Mouse (Mus musculus): ENCODE measurements around the gene Cmya5.
"Not testable (repeated sequence)": the region's sequence is repeated elsewhere in the genome, so short reads cannot be mapped to it uniquely, and the experiment has no call there.

The Cmya5 gene

GRCm38 (mm10) chr13:93144336-93145167 lies at the start of gene Cmya5:
Gene Cmya5 (minus strand): TSS chr13:93144724.
- DNase-seq: peak; percentile 99

GRCm38 (mm10) chr13:93192646-93193026 lies 48.1 kb upstream of the Cmya5 start:
- DNase-seq: no peak

DNA sequence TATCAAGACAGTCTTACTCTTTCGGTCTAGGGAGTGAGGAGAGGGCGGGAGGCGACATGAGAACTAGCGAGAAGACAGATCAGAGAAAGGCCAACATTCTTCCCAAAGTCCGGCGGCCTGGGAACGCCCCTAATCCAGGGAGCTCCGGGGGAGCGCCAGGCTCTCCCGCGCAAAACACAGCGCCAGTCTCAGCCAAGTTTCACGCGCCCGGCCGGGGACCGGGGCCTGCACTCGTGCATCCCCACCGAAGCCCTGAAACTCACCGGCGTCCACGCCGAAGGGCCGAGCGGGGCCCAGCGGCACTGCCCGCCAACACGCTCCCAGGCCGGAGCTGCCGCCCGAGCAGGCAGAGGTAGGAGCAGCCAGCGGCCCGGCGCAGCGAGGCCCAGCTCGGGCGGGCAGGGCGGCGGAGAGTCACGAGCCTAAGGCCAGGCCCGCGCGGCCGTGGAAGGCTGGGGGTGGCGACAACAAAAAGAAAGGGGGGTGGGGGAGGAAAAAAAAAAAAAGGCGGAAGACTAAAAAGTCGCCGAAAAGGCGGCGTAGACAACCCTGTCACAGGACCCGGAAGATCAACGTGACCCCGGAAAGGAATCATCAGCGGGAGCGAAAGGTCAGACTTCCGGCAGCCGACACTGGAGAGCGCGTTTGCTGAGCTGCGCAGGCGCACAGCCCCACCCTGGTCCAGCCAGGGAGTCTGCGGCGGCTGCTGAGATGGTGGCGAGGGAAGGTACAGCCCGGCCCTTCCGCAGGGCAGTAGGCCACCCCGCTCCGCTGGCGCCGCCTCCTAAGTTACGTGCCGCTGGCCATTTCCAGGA lies 47.5 kb upstream of the Cmya5 start, which contains the start of gene Tent2:
TSS of gene Tent2 (minus strand) at position 555 of the 815 bp plus-strand sequence.
- peak; percentile 100 for DNase-seq

GRCm38 (mm10) chr13:93189416-93189815 lies 44.9 kb upstream of the Cmya5 start:
- DNase-seq: no peak

DNA sequence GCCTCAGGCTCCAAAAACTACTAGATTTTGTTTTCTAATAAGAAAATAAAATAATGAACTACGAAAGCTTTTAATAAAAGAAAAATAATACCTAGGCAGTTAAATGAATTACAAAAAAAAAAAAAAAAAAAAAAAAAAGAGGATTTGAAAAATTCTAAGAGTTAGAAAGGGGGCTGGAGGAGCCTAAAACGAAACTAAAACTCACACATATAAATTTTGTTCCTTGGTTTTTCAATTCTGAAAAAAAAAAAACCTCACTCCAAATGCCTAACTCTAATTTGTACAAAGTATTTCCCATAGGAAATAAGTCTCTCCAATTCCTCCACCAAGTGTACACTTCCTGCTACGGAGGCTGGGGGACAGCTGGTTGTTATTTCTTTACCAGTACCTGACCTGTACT lies 44.2 kb upstream of the Cmya5 start:
- no peak for DNase-seq

- DNase-seq: not testable (repeated sequence)
Measured at GRCm38 (mm10) chr13:93187792-93188191, 43.3 kb upstream of the Cmya5 start.

DNA sequence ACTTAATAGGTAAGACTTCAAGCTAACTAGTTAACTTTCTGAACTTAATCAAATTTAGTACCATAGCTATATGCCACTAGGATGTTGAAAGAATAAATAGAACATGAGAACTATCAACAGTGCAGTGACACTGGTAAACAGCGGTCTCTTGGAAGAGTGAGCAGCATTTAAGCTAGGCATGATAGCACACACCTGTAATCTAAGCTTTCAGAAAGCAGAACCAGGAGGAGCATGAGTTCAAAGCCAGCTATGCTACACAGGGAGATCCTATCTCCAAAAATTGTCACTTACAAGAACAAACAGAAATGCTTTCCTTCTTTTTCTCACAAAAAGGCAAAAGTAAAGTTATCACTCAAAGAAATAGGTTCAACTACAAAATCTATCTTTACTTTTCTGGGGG lies 35.8 kb upstream of the Cmya5 start:
- no peak for DNase-seq

DNA sequence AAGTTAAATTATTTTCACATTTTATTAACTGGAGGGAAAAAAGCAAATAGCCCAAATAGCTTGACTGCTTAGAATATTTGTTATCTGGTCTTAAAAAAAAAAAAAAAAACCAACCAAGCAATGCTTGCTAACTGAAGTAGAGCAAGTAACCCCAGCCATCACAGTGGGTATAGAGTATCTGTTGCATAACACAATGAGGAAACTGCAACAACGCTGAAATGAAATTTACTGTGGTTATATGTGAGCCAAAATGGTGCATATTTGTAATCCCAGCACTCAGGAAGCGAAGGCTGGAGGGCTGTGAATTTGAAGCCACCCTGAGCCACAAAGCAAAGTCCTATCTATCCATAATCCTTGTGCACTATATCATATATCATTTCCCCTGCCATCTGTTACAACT lies 35.0 kb upstream of the Cmya5 start:
- no peak for DNase-seq

- no peak for DNase-seq
Measured at GRCm38 (mm10) chr13:93177571-93177970, 33.0 kb upstream of the Cmya5 start.

DNA sequence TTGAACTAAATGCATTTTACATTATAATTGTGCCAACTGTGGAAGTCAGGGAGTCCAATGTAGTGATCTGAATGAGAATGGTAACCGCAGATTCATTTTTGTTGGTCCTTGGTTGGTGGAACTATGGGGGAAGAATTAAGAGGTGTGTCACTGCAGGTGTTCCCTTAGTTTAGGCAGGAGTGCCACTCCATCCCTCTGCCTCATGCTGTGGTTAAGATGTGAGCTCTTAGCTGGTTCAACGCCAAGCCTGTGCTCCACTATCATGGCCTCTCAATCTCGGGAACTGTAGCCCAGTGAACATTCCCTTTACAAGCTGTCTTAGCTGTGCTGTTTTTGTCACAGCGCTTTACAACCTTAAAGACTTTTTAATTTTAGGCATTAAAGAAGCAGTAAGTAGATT lies 18.8 kb upstream of the Cmya5 start:
- DNase-seq: peak; percentile 85

DNA sequence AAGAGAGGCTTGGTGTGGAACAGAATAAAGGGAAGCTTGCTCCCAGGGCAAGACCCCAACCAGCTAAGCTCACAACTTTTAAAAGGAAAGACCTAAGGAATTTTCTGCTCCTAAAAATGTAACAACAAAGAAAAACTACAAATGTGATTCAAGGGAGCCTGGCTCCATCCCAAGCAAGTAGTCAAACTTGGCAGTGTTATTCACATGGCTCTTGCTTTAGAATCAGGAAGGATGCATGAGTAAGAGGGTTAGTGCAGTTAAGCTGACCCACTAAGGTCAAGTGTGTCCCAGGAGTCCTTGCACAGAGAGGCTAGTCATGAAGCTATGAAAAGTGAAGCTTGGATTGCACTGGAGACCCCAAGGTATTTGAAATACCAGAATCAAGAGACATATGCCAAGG lies 17.9 kb upstream of the Cmya5 start:
- peak; percentile 84 for DNase-seq

DNA sequence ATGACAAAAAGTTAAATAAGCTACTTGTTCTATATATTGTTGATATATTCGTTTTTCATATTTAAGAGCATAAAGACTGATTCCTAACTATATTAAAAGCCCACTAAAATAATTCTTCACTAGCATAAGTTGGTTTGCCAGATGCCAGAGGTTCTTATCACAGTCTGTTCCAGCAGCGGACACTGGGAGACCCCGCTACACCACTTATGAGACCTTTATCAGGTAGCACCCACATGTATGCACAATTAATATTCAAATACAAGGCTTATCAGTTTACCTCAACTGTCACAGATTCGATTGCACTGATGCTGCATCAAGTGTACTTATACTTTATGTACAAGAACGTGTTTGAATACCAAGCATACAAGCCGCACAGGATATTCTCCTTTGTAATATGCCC lies 13.7 kb upstream of the Cmya5 start:
- DNase-seq: no peak

DNA sequence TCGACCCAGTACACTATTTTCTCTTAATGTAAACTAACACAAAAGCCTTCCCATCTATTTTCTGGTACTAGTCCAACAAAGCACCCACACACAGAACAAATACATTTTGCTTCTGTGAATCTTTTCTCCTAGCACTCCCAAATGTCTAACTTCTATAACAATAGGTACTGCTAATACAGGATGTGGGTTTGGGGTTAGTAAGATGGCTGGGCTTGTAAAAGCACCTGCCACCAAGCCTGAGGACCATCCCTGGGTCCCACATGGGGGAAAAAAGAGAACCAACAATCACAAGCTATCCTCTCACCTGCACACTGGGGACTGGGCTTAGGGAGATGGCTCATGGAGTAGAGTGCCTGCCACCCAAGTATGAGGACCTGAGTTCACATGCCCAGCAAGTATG lies 8.8 kb upstream of the Cmya5 start:
- DNase-seq: no peak

- DNase-seq: peak; percentile 93
Measured at GRCm38 (mm10) chr13:93143819-93144283, 673 bp downstream of the Cmya5 start.

DNA sequence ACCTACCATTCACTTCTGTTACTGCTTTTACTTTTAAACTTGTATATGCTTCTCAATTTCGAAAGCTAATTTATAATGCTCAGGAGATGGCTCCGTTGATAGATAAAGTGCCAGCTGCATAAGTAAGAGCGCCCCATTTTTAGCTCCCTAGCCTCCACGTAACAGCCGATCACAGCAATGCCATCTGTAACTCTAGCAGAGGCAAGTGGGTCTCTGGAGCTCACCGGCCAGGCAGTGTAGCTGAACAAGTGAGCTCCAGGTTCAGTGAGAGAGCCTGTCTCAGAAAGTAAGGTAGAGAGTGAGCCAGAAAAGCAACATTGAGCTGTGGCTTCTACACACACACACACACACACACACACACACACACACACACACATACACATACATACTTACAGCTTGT lies 3.3 kb downstream of the Cmya5 start:
- no peak for DNase-seq

- peak; percentile 96 for DNase-seq
Measured at GRCm38 (mm10) chr13:93138059-93138458, 6.5 kb downstream of the Cmya5 start.

- DNase-seq: peak; percentile 88
Measured at GRCm38 (mm10) chr13:93137098-93137497, 7.4 kb downstream of the Cmya5 start.

- peak; percentile 90 for DNase-seq
Measured at GRCm38 (mm10) chr13:93136251-93136650, 8.3 kb downstream of the Cmya5 start.

- no peak for DNase-seq
Measured at GRCm38 (mm10) chr13:93135501-93135900, 9.0 kb downstream of the Cmya5 start.

- no peak for DNase-seq
Measured at GRCm38 (mm10) chr13:93130674-93131073, 13.8 kb downstream of the Cmya5 start.

GRCm38 (mm10) chr13:93128961-93129360 lies 15.6 kb downstream of the Cmya5 start:
- DNase-seq: no peak

DNA sequence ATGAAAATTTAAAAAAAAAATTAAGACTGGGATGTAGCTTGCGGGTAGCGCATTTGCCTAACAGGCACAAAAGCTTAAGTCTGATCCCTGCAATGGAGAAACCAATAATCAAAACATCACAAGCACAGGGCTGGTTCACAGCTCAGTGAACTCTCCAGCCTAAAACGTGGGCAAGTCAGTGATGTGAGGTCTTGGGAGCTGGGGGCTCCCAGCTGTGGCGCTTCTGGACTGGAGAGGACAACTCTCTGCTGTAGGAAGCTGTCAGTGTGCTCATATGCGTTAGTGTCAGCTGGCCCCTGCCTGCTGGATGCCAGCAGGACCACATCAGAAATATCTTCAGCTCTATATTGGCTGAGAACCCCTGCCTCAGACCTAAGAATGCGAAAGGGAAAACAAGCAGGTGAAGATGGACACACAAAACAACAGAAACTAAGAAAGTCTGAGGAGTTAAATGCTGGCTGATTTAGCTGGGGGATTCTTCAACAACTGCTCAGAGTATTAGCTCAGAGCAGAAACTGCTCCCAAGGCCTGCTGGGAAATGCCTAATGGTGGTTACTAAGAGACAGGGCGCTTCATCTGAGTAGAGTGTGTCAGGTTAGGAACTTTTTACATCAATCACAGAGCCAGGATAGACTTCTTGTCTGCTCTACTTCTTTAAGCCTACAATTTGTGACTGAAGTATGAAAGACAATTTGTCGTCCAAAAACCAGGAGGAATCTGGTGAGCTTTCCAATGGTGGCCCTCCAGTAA lies 16.2 kb downstream of the Cmya5 start:
- DNase-seq: no peak

DNA sequence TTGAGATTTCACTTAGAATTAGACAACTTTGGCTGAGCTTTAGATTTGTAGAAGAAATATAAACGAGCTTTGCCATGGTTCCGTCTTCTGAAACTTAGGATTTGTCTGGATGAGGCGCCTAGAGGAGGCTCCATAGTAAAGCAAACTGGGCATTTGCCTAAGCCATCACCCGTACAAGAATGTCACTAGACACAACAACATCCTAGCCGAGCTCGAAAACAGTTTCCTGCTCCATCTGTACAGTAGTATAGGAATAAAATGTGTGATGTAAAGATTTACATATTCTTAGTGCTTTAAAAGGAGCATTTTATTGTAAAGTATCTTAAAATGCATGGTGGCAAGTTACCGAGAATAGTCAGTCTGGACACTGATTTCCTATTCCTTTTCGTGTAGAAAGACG lies 22.2 kb downstream of the Cmya5 start:
- no peak for DNase-seq
